Mouse (Mus musculus) cerebellum, postnatal 36 days (tissue): ENCODE measurements around the gene Ninj1.

Experiments
- DNase-seq, 2 experiments: peaks; one replicate each; pipeline ENCODE4 v3.0.0; 2021 to 2022; ENCODE audit warnings: mixed read lengths in 2 of 2

The Ninj1 gene

GRCm38 (mm10) chr13:49187288-49188218, at the start of gene Ninj1:
Ninj1 (plus strand) TSS chr13:49187485.
- DNase-seq: peak; percentile 67 to 79

GRCm38 (mm10) chr13:49140567-49140966, 46.7 kb upstream of the Ninj1 start:
- DNase-seq: no peak

GRCm38 (mm10) chr13:49142396-49142795, 44.9 kb upstream of the Ninj1 start:
- no peak for DNase-seq

GRCm38 (mm10) chr13:49143323-49143722, 44.0 kb upstream of the Ninj1 start:
- DNase-seq: no peak

- DNase-seq: peak; percentile 76
These were observed 42.8 kb upstream of the Ninj1 start for GRCm38 (mm10) chr13:49144451-49144850.

GRCm38 (mm10) chr13:49145396-49145795, 41.9 kb upstream of the Ninj1 start:
- peak; percentile 52 to 55 for DNase-seq

GRCm38 (mm10) chr13:49146040-49146697, 41.1 kb upstream of the Ninj1 start:
- DNase-seq: no peak

- peak in 1 of 2 experiments; percentile 37 for DNase-seq
These were observed 40.6 kb upstream of the Ninj1 start for GRCm38 (mm10) chr13:49146698-49147006.

- peak; percentile 61 to 70 for DNase-seq
These were observed 40.1 kb upstream of the Ninj1 start for GRCm38 (mm10) chr13:49147007-49147857.

- peak; percentile 87 to 92 for DNase-seq
These were observed 39.4 kb upstream of the Ninj1 start, which contains the start of gene Wnk2 for GRCm38 (mm10) chr13:49147858-49148226. Wnk2 (minus strand) TSS chr13:49148014.

GRCm38 (mm10) chr13:49148687-49149086, 38.6 kb upstream of the Ninj1 start:
- DNase-seq: no peak

GRCm38 (mm10) chr13:49154028-49154427, 33.3 kb upstream of the Ninj1 start:
- DNase-seq: no peak

- no peak for DNase-seq
These were observed 32.7 kb upstream of the Ninj1 start for GRCm38 (mm10) chr13:49154621-49155020.

- no peak for DNase-seq
These were observed 30.6 kb upstream of the Ninj1 start for GRCm38 (mm10) chr13:49156645-49157044.

- no peak for DNase-seq
These were observed 29.1 kb upstream of the Ninj1 start for GRCm38 (mm10) chr13:49158040-49158713.

GRCm38 (mm10) chr13:49161236-49161635, 26.0 kb upstream of the Ninj1 start:
- DNase-seq: no peak

GRCm38 (mm10) chr13:49162722-49163121, 24.6 kb upstream of the Ninj1 start:
- no peak for DNase-seq

- no peak for DNase-seq
These were observed 23.6 kb upstream of the Ninj1 start for GRCm38 (mm10) chr13:49163645-49164044.

- no peak for DNase-seq
These were observed 20.2 kb upstream of the Ninj1 start for GRCm38 (mm10) chr13:49167081-49167480.

GRCm38 (mm10) chr13:49169448-49170207, 17.7 kb upstream of the Ninj1 start:
- DNase-seq: peak; percentile 97 to 99

GRCm38 (mm10) chr13:49170623-49171022, 16.7 kb upstream of the Ninj1 start:
- DNase-seq: no peak

- no peak for DNase-seq
These were observed 15.6 kb upstream of the Ninj1 start for GRCm38 (mm10) chr13:49171729-49172128.
